Mouse (Mus musculus) ES-Bruce4 (cell line): ENCODE data around the gene Hdac9.

Source experiments
- CTCF ChIP-seq: IDR thresholded peaks from one replicate; pipeline ENCODE4 v1.8.1; 2011; ENCODE audit warnings: low read depth, low read length
- EP300 ChIP-seq: IDR thresholded peaks from 2 replicates; pipeline ENCODE4 v1.6.1; 2011; ENCODE audit warnings: low read depth, low read length; ENCODE audit not compliant: insufficient read depth
- POLR2A ChIP-seq: IDR thresholded peaks from one replicate; pipeline ENCODE4 v1.8.1; 2011; ENCODE audit warnings: low read length; ENCODE audit not compliant: insufficient read depth

GRCm38 (mm10) chr12:34201471-34201870 lies 715.4 kb downstream of the Hdac9 start:
- TF ChIP-seq CTCF (no peak), POLR2A (no peak), EP300 (no peak)
